Mouse (Mus musculus) testis, postnatal 10 days (tissue): ENCODE measurements around the gene Coro2a.
A peak's percentile ranks its signal among the peaks of the same experiment; 100 is the strongest.

Source experiments
- DNase-seq: peaks from one replicate; pipeline ENCODE4 v3.0.0; 2021; ENCODE audit warnings: low spot score

Coro2a gene

GRCm38 (mm10) chr4:46558672-46559667 is 43.0 kb downstream of the Coro2a start:
- peak; percentile 34 for DNase-seq

GRCm38 (mm10) chr4:46556933-46557332 is 45.1 kb downstream of the Coro2a start:
- DNase-seq = peak; percentile 22

- no peak for DNase-seq
These were observed 46.2 kb downstream of the Coro2a start for GRCm38 (mm10) chr4:46555762-46556161.

- DNase-seq = no peak
These were observed 47.5 kb downstream of the Coro2a start for GRCm38 (mm10) chr4:46554295-46555069.

GRCm38 (mm10) chr4:46553864-46554263 is 48.1 kb downstream of the Coro2a start:
- DNase-seq = peak; percentile 67

- no peak for DNase-seq
These were observed 51.6 kb downstream of the Coro2a start for GRCm38 (mm10) chr4:46550406-46550805.

- no peak for DNase-seq
These were observed 52.0 kb downstream of the Coro2a start for GRCm38 (mm10) chr4:46549979-46550378.

- no peak for DNase-seq
These were observed 55.3 kb downstream of the Coro2a start for GRCm38 (mm10) chr4:46546709-46547108.

- no peak for DNase-seq
These were observed 56.5 kb downstream of the Coro2a start for GRCm38 (mm10) chr4:46545498-46545897.

GRCm38 (mm10) chr4:46544313-46544712 is 57.7 kb downstream of the Coro2a start:
- peak; percentile 77 for DNase-seq

- no peak for DNase-seq
These were observed 58.5 kb downstream of the Coro2a start for GRCm38 (mm10) chr4:46543366-46544050.

GRCm38 (mm10) chr4:46541707-46542106 is 60.3 kb downstream of the Coro2a start:
- DNase-seq = no peak

- no peak for DNase-seq
These were observed 62.8 kb downstream of the Coro2a start for GRCm38 (mm10) chr4:46539167-46539566.

GRCm38 (mm10) chr4:46535840-46536361 is 66.1 kb downstream of the Coro2a start, which contains the start of gene Trim14:
TSS of gene Trim14 (minus strand) at chr4:46536141.
- DNase-seq = peak; percentile 58

GRCm38 (mm10) chr4:46535094-46535830 is 66.7 kb downstream of the Coro2a start:
- no peak for DNase-seq

- DNase-seq = no peak
These were observed 67.9 kb downstream of the Coro2a start for GRCm38 (mm10) chr4:46533934-46534720.

- DNase-seq = no peak
These were observed 69.1 kb downstream of the Coro2a start for GRCm38 (mm10) chr4:46532926-46533325.

- no peak for DNase-seq
These were observed 69.5 kb downstream of the Coro2a start for GRCm38 (mm10) chr4:46532511-46532910.

GRCm38 (mm10) chr4:46529722-46530121 is 72.3 kb downstream of the Coro2a start:
- no peak for DNase-seq

GRCm38 (mm10) chr4:46527558-46527926 is 74.5 kb downstream of the Coro2a start:
- peak; percentile 43 for DNase-seq
